Mouse (Mus musculus): ENCODE results near the gene Ttc7. TPM values are rescaled to one million over a fixed set of nuclear protein-coding genes. Genes with fewer than 3 reads are reported as not detected.

Gene Ttc7
- polyA plus RNA-seq (2012; ENCODE audit: insufficient read depth, insufficient read length, missing spikeins), result 8.9 and 9.5 TPM in 2 replicates

DNA sequence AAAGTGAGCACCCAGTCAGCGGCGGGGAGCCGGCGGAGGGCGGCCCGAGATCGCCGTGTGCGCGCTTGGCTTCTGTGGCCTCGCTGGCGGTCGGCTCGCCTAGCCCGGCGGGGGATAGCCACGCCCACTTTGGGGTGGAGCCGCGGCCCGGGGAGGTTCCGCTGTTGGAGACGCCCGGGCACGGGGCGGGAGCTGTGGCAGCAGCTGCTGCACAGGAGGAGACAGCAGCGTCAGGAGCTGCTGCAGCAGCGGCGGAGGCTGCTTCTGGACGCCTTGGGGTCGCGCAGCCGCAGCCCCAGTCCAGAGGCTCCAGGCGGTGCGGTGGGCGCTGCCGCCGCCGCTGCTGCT, at the start of gene Ttc7:
Ttc7 (plus strand) TSS at position 181 of the 348 bp plus-strand sequence.
- Histone ChIP-seq H3K4me3 (ENCODE audit: insufficient read depth, low read depth, low read length) (peak within 1 kb of the TSS; percentile 78), H3K4me1 (ENCODE audit: control insufficient read depth, insufficient read depth, insufficient read length, low read length) (peaks cover 2% of the 10 kb centered on the region; the same call in 1 of the 2 replicates), H3K27ac (replicated peaks; ENCODE audit: low read depth, low read length) (peak within 1 kb of the TSS; percentile 71)

DNA sequence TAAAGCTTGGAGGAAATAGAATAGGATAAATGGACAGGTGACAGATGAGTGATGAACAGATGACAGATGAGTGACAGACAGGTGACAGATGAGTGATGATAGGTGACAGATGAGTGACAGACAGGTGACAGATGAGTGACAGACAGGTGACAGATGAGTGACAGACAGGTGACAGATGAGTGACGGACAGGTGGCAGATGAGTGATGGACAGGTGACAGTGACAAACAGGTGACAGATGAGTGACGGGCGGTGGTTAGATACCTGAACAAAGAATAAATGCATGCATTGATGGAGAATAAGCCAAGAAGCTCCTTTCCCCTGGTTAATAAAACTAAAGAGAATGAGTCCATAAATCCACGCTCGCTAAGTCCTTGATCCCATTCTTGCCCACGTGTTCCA, 47.7 kb upstream of the Ttc7 start:
- H3K4me3 ChIP-seq (ENCODE audit: insufficient read depth, low read depth, low read length), result no peak overlapping the region
- no peaks in the 10 kb centered on the region for H3K4me1 ChIP-seq (ENCODE audit: control insufficient read depth, insufficient read depth, insufficient read length, low read length)
- H3K27ac ChIP-seq (replicated peaks; ENCODE audit: low read depth, low read length), result no peak overlapping the region

DNA sequence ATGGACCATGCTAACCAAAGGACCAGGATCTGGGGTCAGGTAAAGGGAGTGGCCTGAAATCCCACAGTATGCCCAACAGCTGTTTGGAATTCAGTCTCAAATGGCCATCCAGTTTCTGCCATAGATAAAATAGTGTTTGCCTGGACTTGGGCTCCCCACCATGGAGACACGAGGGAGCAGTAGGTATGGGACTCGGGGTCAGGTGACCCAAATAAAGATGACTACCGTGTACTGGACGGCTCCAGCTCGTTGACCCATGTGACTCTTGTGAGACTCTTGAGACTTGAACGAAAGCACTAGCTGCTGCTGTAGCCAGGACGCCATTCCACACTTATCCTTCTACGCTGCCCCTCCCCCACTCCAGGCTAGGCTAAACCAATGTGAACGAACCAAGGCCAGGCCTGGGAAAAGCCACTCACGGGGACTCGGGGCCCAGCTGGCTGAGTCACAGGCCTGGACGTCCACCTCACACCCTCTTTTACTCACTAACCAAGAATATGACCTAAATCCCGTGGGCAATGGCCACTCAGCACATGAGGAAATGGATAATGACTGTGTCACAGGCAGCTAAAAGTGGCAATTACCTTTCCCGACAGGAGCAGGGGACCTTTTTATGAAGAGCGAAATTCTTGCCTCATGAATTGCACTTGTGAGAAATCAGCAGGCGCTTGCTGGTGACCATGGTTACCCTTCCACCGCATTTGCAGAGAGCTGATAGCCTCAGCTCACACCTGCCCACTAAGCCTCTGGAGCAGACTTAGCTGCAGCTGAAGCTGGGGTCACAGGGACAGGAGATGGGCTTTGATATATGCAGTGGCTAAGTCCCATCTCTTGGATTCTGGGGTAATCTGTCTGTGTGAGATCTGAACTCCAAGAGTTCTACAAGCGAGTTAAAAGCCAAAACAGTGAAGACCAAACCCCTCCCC, 45.7 kb upstream of the Ttc7 start:
- H3K27ac ChIP-seq (replicated peaks; ENCODE audit: low read depth, low read length), result no peak overlapping the region
- no peak overlapping the region for H3K4me3 ChIP-seq (ENCODE audit: insufficient read depth, low read depth, low read length)
- no peaks in the 10 kb centered on the region for H3K4me1 ChIP-seq (ENCODE audit: control insufficient read depth, insufficient read depth, insufficient read length, low read length)

DNA sequence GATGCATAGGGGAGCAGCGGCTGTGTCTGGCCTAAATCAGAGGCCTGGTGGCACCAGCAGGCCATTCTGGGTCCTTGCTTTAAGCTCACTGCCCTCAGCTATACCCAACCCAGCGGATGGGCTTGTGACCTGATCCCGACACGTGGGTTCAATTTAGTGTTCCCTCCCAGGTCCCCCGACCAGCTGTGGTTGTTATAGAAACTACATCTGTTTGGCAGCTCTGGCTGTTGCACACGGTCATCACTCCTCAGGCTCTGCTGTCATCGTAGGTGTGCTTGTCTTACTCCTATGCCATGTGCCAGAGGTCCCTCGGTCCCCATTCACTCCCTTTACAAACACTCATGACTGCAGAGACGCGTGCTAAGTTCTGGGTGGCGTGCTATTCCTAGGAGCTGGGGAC, 44.9 kb upstream of the Ttc7 start:
- Histone ChIP-seq H3K27ac (replicated peaks; ENCODE audit: low read depth, low read length) (no peak overlapping the region), H3K4me1 (ENCODE audit: control insufficient read depth, insufficient read depth, insufficient read length, low read length) (no peaks in the 10 kb centered on the region), H3K4me3 (ENCODE audit: insufficient read depth, low read depth, low read length) (no peak overlapping the region)

DNA sequence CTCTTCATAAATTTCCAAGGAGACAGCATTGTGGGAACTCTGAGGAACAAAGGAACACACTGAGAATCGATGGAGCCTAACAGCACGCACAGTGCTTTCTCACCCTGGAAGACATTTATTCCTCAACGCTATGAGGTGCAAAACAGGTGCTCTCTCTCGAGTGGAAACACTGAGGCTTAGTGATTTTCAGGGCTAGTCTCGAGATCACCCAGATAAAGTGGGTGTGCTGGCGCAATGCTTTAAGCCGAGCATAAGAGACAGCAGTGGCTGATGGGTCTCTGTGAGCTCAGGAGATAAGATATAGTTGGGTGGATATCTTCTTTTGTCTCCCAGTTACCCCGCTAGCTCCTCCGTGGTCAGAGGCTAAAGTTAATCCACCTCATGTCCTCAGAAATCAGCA, 36.6 kb upstream of the Ttc7 start:
- no peak overlapping the region for H3K4me3 ChIP-seq (ENCODE audit: insufficient read depth, low read depth, low read length)
- H3K27ac ChIP-seq (replicated peaks; ENCODE audit: low read depth, low read length), result peak overlapping the region; percentile 88
- peaks cover 7% of the 10 kb centered on the region for H3K4me1 ChIP-seq (ENCODE audit: control insufficient read depth, insufficient read depth, insufficient read length, low read length)

DNA sequence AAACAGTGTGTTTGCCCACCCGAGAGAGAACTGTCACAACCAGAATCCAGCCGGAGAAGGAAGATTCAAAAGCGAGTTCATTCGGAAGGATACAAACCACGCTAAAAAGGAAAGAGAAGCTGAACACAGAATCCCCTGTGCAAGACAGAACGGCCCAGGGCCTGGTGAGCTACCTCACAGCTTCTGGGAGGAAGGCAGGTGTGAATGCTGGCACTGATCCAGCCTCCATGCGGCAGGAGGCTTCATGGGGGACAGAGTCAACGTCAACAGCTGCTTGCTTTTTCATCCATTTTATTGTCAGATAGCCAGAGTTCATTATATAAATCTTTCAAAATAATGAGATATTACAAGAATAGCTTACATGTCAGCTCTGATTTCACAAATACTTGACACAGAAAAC, 28.3 kb upstream of the Ttc7 start:
- Histone ChIP-seq H3K27ac (replicated peaks; ENCODE audit: low read depth, low read length) (no peak overlapping the region), H3K4me3 (ENCODE audit: insufficient read depth, low read depth, low read length) (no peak overlapping the region), H3K4me1 (ENCODE audit: control insufficient read depth, insufficient read depth, insufficient read length, low read length) (no peaks in the 10 kb centered on the region)

DNA sequence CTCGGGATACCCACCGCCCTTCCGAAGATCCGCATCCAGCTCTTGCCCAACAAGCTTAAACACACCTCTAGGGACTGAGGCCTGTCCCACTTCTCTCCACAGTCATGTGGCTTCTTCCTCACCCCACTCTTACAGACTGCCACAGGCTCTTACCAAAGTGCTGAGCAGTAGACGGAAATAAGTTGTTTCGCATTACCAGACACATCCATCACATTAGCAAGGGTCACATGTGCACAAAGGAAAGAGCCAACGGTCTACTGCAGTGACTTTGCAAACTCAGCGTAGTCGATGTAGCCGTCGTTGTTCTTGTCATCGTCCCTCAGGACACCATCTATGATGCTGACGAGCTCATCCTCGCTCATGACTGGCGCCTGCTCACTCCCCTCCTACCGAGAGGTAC, 27.0 kb upstream of the Ttc7 start:
- Histone ChIP-seq H3K4me1 (ENCODE audit: control insufficient read depth, insufficient read depth, insufficient read length, low read length) (no peaks in the 10 kb centered on the region), H3K27ac (replicated peaks; ENCODE audit: low read depth, low read length) (no peak overlapping the region), H3K4me3 (ENCODE audit: insufficient read depth, low read depth, low read length) (no peak overlapping the region)

DNA sequence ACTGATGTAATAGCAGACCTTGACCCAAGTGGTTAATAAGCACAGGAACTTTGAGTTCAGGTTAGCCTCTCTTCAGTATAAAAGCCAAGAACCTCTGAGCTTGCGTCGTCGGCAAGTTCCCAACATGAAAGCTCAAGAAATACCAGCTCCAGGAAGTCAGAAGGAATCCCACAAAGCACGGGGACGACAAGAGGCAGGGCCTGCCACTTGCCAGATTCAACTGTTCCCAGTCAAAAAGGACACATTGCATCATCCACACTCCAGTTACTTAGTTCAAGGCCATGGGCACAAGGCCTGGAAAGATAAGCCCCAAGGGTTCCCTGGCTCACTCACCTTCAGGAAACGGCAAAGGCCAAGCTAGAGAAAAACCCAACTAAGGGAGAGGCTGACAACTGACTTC, 19.3 kb upstream of the Ttc7 start:
- H3K27ac ChIP-seq (replicated peaks; ENCODE audit: low read depth, low read length), result 0 out of 2 replicates have a peak overlapping the region, but pooled peaks have one; percentile 51
- H3K4me3 ChIP-seq (ENCODE audit: insufficient read depth, low read depth, low read length), result no peak overlapping the region
- H3K4me1 ChIP-seq (ENCODE audit: control insufficient read depth, insufficient read depth, insufficient read length, low read length), result peaks cover 19% of the 10 kb centered on the region

DNA sequence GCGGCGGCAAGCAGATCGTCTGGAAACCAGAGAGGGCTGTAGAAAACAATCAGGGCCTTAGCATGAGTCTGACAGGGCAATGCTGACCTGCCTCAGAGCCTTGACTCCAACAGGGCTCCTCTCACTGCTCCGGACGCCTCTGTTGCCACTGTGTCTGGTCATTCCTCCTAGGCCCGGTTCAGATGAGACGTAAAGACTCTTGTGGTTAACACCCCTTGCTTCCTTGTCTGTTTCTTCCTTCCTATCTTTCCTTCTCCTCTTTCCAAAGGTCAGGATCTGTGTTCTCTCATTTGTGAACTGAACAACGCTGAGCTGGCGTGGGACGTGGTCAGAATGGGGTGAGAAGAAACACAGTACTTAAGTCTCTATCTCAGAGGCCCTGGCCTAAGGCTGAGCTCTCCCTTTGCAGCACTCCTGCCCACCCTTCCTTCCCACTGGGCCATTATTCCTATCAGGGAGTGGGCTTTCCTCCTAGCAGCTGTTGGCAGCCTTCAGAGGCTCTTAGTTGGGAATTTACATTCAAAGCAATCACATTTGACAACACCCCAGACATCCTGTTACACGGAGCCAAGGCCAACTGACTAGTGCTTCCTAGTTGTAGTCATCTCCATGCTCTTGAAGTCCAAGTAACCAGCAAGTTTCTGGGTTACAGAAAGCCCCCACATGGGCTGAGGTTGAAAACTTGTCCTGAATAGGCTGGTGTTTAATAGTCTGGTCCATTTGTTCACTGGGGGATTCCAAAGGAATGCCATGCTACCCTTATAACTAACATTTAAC, 18.4 kb upstream of the Ttc7 start:
- H3K27ac ChIP-seq (replicated peaks; ENCODE audit: low read depth, low read length), result peak overlapping the region; percentile 51
- H3K4me1 ChIP-seq (ENCODE audit: control insufficient read depth, insufficient read depth, insufficient read length, low read length), result peaks cover 19% of the 10 kb centered on the region
- peak overlapping the region; percentile 80 for H3K4me3 ChIP-seq (ENCODE audit: insufficient read depth, low read depth, low read length)

DNA sequence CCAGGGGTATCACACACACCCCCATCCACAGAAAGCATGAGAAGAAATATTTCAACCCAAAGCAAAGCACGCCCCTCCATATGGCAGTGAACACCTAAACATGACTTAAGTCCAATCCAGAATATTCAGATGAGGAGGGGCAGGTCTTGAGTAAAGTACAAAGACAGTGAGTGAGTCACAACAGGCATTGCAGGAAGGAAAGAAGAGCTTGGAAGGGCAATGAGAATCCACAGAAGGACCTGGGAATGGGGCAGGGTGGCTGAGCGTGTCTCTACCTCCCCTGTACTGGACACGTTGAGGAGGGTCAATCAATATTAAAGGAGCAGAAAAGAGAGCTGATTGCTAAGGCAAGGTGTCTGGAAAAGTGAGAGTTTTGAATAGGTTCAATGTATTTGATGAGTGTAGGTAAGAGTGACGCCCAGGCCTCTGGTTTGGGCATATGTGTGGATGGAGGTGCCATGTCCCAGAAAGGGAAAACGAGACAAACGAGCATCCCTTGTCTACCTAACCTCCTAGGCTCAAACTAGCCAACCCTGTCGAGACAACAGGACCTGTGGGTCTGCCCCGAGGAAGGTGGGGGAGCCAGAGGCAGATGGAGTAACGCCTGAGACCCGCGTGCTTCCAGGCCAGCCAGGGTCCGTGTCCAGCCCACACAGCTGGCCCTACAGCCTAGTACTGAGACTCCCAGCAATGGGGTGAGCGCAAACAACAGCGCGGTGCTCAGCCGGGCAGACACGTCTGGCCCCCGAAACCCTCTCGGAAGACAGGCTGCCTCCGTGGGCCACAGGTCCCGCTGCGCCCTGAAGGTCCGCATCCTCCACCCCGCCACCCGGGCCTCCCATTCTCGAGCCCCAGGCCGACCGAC, 17.5 kb upstream of the Ttc7 start:
- H3K27ac ChIP-seq (replicated peaks; ENCODE audit: low read depth, low read length), result peak overlapping the region; percentile 61
- H3K4me1 ChIP-seq (ENCODE audit: control insufficient read depth, insufficient read depth, insufficient read length, low read length), result peaks cover 19% of the 10 kb centered on the region

DNA sequence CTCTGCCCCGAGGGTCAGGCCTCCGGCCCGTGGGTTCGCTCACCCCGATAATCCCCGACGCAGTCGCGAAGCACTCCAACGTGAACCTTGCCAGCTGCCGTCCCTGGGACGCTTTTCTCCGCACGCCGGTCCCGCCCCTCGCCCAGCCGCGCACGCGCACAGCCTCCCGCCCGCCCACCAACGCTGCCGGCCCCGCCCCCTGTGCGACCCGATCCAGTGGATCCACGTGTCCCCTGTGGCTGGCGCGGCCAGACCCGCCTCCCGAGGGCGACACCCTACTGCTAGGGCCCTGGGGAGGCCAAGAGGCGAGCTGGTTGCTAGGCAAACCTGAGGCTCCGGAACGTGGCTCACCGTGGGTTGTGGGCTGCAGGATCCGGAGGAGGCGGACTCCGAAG, 16.9 kb upstream of the Ttc7 start, which contains the start of gene Mcfd2:
Mcfd2 (minus strand) TSS at position 144 of the 395 bp plus-strand sequence.
- H3K4me3 ChIP-seq (ENCODE audit: insufficient read depth, low read depth, low read length), result peak within 1 kb of the TSS; percentile 80
- peak within 1 kb of the TSS; percentile 61 for H3K27ac ChIP-seq (replicated peaks; ENCODE audit: low read depth, low read length)
- H3K4me1 ChIP-seq (ENCODE audit: control insufficient read depth, insufficient read depth, insufficient read length, low read length), result peaks cover 19% of the 10 kb centered on the region

More for the DNA sequence above, 17.5 kb upstream of the Ttc7 start:
- peak overlapping the region; percentile 80 for H3K4me3 ChIP-seq (ENCODE audit: insufficient read depth, low read depth, low read length)

DNA sequence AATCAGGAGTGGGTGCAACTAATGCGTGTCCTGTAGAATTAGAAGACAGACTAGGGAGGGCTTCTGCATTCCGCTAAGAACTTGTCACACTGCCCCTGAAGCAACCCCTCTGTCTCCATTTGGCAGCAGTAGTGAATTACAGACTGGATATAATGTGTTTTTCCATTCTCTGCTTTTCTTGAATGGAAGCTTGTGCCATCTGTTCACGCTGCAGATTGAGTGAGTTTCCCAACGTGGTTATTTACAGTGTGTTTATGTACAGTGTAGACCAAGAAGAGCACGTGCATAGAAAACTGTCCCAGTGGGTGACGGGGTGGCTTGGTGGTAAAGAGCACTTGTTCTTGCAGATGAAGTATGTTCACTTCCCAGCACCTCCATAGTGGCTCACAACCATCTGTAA, 13.2 kb upstream of the Ttc7 start:
- Histone ChIP-seq H3K4me1 (ENCODE audit: control insufficient read depth, insufficient read depth, insufficient read length, low read length) (peaks cover 6% of the 10 kb centered on the region; the same call in 1 of the 2 replicates), H3K4me3 (ENCODE audit: insufficient read depth, low read depth, low read length) (no peak overlapping the region), H3K27ac (replicated peaks; ENCODE audit: low read depth, low read length) (no peak overlapping the region)

DNA sequence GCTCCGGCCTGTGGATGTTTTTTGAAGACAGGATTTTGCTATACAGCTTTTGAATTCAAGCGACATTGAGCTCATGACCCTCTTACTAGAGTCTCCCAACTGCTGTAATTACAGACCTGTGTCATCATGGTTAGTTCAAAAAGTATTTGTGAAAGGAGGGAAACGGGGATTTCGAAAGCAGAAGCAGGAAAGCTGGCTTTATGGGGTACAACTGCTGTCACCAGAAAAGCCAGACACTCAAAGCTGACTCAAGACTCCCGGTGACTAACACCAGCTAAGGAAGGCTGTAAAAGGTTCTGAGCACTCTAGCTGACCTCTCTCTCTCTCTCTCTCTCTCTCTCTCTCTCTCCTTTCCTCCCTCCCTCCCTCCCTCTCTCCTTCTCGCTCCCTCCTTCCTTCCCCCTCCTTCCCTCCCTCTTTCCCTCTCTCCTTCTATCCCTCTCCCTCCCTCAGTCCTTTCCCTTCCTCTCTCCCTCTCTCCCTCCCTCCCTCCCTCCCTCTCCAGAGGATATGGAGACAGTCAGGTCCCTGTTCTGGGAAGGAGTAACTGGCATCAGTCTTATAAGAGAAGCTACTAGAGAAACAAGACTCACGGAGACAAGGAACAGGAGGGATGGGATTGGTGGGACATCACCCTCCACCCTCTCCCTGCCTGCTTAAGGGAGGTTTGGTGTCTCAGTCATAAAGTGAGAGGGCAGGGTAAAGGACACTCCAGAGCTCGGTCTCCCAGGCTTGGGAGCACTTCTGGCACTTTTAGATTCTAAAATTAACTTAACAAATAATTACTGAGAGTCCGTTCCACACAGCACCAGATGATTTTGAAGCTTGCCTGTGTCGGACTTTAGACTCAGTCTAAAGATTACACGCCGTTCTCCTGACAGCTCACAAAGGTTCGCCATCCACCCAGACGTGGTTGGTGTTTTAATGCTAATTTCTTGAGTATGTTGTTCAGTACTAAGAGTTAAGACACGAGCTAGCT, 7.0 kb upstream of the Ttc7 start:
- no peak overlapping the region for H3K4me3 ChIP-seq (ENCODE audit: insufficient read depth, low read depth, low read length)
- no peaks in the 10 kb centered on the region for H3K4me1 ChIP-seq (ENCODE audit: control insufficient read depth, insufficient read depth, insufficient read length, low read length)
- no peak overlapping the region for H3K27ac ChIP-seq (replicated peaks; ENCODE audit: low read depth, low read length)

Measured in brown adipose tissue, adult 24 weeks (tissue).